Mouse (Mus musculus) heart, adult 11 months (tissue): Measurements from ENCODE around the gene Ltbp4.
A peak's percentile ranks its signal among the peaks of the same experiment; 100 is the strongest.

Source experiments
- DNase-seq: peaks from one replicate; pipeline ENCODE4 v3.0.0; 2022

Ltbp4 gene

DNA sequence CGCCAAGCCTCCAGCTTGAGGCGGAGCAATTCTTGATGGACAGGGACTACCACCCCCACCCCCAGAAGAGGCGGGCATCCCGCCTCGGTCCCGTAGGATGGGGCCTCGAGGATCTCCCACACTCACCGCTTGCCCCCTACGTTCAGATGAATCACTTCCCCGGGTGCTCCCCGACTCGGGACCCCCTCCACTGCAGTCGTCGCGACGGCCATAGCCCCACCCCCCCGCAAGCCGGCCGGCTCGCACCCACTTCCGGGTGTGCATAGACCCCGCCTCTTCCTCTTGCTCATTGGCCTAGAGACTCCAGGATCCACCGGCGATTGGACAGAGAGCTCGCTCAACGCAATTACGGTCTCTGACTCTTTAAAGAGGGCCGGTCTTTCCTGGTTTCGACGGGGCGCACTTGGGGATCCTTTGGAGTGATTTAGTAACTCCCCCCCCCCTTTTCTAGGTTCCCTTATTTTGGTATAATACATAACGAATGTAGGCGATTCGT, 18.3 kb upstream of the Ltbp4 start, which contains the start of gene Shkbp1:
Shkbp1 (minus strand) TSS at position 275 of the 496 bp plus-strand sequence.
- peak; percentile 100 for DNase-seq

DNA sequence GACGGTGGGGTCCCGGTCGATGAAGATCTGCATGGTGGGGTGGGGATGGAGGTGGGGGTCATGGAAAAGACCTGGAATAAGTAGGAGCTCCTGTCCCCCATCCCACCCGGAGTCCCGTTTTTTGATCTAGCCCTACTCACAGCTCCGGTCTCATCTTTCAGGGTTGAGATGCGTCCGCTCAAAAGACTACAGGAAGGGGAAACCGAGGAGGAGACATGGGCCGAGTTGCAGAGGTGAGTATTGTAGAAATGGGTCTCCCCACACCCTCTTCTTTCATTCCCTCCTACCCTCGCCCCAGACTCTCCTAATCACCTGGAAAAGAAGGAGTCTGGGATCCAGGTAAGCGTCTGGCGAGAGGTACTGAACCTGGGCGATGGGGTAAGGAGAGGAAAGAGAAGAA, 17.8 kb upstream of the Ltbp4 start:
- peak; percentile 85 for DNase-seq

DNA sequence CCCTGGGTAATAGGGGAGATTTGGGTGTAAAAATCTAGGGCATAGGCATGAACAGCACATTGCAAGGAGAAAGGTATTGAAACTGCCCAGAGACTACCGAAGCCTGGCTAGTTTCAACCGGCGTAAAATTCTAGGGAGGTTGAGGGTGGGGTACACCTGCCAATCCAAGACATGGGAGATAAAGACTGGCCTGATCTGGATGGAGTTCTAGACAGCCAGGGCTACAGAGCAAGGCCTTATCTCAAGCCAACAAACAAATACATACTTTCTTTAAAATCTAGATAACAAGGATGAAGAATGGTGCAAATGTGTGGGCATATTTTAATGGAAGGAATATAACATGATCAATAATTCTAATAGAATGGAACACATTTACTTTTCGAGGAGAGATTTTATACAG, 17.3 kb upstream of the Ltbp4 start:
- DNase-seq, result peak; percentile 82

DNA sequence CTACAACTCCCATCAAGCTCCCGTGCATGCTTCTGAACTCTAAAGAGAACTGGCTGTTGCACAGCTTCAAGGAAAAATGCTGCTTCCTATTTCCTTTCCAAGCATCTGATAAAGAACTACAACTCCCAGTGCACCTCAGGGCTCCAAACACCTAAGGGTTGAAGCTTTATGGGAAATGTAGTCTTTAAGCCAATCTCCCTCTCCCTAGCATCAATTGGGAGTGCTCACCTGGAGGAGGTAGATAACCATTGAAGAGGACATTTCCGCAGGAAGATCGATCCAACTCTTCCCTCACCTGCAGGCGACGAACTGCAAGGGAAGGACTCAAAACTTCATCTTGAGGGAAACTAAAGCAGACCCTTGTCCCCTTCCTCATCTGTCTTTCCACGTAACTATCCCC, 16.7 kb upstream of the Ltbp4 start:
- DNase-seq, result peak; percentile 95

DNA sequence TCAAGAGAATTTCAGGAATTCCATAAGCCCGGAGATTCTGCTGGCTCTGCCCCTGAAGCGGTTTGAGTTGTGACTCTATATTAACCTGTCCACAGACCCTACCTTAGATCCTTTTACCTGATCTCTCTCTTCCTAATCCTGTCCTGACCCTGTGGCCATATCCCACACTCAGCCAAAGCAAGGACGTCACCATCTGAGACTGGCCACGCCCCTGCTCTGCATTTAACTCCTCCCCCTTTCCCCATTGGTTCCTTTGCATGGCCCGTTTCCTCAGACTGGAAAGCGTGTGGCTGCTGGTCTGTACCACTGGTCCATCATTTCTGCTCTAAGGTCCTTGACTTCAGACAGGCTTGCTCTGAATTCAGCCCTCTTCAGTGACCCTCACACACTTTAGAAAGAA, 8.0 kb upstream of the Ltbp4 start:
- DNase-seq, result no peak

DNA sequence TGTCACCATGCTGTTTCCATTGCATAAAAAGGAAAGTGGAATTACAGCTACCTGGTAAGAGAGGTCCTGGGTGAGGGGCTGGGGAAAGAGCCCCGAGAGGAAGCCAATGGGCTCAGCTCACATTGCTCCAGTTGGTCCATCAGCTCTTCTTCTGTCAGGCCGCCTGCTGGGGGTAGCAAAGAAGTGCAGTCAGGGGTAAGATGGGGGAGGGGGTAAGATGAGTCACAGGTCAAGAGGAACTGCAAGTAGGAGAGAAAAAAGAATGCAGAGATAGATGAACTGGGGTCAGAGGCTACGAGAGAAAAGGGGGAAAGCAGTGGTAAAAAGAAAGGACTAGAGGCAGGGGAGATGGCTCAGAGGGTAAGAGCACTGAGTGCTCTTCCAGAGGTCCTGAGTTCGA, 5.1 kb upstream of the Ltbp4 start:
- DNase-seq, result no peak

DNA sequence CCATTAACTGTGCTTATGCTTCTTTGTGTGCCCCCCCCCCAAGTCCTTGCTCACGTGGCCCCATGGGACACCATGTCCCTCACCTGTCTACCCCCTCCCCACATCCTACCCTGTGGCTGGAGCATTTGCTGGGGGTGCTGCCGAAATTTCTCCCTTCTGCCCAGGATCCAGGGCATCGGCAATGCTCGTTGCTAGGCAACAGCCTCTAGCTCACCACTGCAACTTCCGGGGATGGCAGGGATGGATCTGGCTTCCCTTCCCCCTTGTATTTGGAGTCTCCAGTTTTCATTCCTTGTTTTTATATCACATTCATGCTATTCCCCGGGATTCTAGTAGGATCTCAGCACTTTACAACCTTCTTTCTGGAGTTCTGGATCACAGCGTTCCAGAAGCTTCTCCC, 2.0 kb upstream of the Ltbp4 start:
- DNase-seq, result no peak

DNA sequence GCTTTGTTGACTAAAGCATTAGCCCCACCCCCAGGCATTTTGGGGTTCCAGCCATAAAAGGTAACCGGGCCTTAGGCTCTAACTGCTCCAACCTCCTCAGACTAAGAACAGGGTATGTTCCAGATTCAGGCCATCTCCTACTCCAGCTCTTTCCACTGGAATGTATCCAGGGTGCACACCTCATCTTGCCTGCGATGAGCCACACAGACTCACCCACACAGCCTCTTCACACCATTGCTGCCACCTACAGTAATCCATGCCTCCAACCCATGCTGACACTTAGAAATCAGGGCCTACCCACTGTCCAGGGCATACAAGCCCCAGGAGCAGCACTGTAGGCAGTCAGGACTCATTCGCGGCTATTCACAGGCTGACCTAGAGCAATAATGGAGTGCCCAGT, 1.6 kb upstream of the Ltbp4 start:
- DNase-seq, result no peak

DNA sequence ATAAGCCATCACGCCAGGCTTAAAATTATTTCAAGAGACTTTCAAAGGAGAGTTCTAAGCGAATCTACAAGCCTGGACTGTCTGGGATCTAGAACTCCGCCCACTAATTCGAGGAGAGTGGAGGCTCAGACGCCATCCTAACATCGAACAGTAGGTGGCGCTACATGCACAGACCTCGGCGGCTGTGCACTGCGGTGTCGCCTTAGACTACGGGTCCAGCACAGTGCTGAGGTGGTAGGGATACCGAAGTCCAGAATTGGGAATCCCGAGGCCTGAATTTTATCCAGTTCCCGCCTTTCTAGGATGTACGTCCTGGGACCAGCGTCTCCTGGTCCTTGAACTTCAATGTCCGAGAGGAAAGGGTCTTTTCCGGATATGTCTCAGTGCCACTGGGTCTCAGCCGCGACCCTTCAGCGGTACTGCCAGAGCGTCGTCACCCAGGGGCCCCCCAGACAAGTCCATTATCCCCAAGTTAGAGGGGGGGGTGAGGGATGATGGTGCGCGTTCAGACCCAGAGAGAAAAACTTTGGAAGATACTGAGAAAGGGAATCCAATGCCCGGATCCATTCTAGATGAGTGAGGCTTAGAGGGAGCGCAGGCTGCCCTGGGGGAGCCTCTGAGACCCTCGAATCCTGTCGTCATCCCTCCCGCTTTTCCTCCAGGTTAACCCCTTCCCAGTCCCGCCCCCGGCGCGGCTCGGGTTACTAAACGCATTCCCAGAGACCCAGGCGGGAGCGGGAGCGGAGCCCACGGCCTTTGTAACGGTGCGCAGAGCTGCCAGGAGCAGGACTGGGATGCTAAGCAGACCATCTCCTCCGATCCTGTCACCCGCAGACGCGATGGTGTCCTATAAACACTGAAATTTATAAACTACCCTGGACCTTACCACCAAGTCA, 1.3 kb downstream of the Ltbp4 start:
- DNase-seq, result peak; percentile 99

DNA sequence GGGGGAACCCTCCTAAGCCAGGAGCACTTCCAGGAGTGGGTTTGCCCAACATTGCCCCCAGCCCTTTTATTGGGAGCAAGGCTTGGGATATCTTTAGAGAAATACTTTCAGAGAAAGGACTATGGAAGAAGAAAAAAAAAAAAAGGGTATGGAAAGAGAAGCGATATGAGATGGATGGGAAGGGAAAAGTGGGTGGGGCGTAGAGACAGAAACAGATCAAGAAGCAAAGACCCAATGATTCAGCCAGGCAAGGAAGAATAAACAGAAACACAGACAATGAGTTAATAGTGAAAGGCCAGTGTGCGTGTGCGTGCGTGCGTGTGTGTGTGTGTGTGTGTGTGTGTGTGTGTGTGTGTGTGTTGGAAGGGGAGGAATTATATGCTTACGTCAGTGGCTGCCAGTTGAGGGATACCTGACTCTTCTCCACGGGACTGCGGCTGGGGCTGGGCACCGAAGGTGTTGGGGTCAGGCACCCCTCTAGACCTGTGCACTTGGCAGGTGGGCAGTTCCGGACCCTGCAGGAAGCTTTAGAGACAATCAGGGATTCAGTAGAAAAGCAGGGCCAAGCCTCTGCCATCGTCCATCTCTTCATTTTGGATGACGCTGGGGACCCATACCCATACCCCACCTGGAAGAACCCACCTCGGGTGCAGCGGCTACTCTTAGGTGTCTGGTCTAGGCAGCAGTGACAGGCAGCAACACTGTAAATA, 2.3 kb downstream of the Ltbp4 start:
- peak; percentile 95 for DNase-seq

DNA sequence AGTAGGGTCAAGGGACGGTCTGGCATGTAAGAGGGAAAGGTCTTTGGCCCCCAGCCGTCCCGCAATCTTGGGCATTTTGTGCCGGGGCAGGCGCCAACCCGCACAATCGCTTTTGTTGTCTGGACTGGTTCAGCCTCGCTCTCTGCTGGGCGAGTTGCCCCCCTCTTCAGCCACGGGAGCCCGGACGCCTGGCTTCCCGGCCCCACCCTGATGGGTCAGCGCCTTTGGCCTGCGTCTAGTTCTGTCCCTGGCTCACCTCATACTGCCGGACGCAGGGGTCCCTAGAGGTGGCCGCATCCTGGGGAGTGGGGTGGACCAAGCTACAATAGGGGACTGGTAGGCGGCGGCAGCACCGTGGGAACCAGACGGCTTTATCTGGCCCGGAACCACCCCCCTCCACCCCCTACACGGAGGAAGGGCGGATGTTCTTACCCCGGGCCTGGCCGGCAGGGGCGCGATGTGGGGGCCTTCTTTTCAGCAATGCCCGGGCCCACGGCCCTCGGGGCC, 3.0 kb downstream of the Ltbp4 start:
- peak; percentile 99 for DNase-seq

DNA sequence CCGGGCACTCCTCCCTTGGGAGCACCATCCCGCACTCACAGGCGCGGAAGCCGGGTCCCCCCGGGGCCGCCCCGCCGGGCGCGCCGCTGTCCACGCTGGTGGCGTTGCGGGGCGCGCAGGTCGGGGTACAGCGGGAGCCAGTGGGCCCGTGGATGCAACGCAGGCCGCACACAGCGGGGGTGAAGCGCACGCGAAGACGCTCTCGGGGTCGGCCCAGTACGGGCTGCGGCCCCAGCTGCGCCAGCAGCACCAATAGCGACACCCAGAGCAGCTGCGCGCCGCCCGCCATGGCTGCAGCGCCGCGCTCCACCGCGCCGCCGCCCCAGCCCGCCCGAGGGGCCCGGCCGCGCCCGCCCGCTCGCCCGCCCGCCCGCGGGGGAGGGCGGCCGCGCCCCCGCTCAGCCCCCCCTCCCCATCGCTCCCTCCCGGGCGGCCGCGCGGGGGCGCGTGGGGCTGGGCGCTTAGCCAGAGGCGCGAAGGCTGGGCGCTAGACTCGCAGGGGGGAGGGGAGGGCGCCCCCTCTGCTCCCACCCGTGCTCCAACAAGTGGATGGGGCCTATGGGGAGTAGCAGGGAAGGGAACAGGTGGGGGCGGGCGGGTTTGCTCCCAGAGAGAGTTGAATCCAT, 4.1 kb downstream of the Ltbp4 start:
- peak; percentile 98 for DNase-seq

DNA sequence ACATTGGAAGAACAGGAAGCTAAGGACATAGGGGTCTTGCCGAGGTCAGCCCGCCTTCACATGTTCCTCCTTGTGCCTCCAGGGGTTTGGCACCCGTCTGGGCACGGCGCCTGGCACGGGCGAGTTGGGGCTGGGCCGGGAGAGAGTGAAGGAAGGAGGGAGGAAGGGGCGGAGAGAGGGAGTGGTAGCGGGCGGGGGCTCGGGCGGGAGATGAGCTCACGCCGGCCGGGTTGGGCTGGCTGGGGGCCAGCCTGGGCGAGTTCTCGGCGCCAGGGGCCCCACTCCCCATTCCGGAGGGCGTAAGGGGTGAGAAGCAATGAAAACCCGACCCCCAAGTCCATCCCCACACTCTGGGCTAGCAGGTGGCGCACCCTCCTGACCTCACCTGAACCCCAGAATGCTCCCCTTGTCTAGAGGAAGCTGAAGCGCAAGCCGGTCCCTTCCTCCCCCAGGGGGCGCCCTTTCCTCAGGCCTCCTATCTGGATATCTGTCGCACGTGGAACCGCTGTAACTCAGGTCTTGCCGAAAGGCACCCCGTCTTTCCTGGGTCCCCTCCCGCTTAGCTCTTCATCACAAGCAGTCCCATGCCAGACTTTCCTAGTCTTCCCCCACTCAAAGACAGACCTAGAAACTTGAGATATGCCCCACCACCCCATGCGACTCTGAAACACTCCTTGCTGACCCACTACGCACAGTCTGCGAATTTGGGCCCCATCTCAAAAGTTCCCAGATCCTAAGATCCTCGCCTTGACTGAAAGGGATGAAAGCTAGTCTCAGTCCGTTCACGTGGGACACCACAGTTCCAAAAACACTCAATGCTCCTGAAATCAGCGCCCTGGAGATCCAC, 4.9 kb downstream of the Ltbp4 start:
- DNase-seq, result peak; percentile 99

DNA sequence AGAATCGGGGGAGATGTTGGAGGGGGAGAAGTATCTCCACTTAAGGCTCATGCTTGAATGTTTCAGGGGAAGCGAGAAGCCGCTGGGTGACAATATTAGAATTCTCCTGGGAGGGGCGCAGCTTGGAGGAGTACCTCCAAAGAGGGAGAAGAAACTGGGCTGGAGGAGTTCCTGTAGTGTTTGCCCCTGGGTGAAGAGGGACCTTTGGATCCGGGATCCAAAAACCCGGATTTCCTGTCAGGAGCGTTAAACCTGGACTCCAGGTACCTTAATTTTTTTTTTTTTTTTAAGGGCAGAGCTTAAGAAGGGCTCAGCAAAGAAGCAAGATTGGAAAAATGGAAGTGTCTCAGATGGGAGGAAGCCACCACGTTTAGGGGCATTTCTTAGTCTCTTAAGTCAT, 5.6 kb downstream of the Ltbp4 start:
- DNase-seq, result no peak

DNA sequence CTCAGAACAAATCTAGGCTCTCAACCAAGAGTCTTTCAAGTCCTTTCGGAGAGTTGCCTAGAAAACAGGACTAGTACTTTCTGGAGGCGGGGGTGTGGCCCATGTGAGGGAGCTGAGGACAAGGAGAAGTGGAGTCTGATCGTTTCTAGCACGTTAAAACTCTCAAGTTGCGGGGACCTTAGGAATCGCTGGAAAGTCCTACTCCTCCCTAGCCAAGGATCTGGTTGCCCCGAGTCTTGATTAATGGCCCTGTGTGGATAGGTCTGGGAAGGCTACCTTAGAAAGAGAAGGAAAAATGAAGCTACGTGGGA, 6.0 kb downstream of the Ltbp4 start:
- DNase-seq, result no peak

DNA sequence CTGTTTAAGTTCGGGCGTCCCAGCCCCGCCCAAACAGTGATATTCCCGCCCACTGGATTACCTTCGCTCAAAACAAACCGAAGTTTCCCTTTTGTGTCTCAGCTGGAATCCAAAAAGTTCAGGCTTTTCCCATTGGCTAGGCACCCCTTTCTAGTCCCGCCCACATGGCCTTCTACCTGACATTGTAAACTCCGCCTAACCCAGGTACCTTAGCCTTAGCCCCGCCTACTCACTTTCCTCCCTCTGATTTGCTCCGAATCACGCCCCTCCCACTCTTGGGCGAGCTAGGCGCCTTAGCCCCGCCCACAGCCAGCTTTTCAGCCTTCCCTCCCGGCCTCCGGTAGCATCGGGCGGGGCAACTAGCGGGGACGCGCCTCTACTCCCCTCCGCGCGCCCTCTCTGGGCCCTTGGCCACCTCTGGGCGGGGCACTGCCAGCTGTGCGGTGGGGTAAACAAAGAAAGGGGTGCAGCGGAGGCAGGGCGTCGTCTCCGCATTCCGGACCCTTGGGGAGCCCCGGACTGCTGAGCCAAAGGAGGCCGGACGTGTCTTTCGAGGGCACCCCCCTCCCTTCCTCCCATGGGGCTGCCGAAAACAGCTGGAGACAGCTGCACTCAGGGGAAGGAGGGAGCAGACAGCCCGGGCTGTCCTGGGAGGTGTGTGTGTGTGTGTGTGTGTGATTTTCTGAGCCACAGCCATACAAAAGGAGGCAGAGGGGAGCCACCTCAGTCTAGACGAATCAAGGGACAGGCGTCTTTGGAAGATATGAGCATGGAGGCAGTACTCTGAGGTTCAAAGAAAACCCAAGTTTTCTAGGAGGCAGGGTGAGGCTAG, 6.6 kb downstream of the Ltbp4 start:
- DNase-seq, result peak; percentile 100

DNA sequence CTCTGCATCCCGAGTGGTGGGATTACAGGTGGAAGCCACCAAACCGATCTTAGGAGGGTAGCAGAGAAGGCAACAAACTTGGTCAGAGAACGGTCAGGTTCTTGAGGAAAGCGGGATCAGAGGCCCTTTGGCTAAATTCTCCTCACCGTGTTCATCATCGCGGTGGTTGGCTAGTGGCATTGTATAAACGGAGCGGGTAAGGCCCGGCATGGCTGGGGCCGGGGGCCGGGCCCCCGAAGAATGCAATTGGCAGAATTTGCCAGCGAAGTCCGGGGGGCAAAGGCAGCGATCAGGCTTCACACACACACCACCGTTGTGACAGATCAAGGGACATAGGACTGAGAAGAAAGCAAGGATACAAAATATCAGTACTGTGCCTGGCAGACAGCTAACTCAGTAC, 7.5 kb downstream of the Ltbp4 start:
- peak; percentile 95 for DNase-seq

DNA sequence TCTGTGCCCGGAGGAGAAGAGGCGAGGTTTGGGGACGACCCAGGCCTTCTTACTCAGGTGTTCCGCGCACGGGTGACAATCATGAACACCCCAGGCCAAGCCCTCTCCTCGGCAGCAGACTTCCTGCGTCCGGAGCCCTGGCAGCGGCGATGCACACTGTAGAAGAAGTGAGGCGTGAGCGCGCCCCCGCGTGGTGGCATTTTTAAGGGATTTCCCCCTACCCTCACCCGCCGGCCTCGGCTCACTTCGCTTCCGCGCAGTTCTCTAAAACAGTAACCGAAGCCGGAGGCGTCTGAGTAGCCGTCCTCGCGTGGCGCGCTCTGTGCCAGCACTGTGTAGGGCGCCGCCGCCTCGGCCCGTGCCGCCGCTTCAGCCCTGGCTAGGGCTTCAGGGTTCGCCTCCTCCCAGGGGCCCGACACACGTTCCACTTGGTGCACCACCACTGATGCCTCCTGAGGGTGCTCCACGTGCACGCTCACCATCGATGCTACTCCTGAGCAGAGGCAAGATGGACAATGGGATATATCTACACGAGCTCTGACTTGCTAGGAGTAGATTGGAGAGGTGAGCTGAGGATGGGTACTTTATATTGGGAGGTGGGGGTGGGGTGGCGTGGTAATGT, 8.1 kb downstream of the Ltbp4 start:
- DNase-seq, result peak; percentile 98

DNA sequence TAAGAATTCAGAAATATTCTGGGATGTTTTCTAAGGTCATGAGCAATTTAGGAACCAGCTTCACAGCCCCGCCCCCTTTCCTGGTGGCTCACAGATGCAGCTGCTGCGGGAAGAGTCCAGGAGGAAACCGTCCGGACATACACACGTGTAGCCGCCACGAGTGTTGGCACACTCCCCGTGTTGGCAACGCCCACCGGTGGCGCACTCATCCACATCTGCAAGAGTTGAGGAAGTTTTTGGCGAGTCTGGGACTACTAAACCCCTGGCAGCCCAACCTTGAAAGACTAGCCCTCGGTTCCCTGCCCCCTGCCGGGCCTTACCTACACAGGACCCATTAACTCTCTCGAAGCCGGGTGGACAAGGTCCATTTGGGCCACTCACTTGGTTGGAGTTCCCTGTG, 8.8 kb downstream of the Ltbp4 start:
- peak; percentile 99 for DNase-seq

DNA sequence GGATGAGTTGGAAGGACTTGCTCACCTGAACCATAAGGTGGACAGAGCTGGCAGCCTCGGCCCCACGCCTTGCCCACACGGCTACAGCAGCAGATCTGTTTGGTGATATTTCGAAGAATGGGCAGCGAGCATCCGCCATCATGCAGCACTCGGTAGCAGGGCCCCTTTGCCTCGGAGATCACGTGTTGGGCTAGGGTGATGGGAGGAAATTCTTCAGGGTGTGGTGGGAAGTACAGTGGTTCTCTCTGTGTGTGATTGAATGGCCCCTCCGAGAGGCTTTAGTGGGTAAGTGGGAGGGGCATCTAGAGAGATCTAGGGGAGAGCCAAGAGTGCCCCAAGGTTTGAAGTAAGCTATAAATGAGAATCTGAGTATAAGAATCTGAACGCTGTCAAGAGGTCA, 9.3 kb downstream of the Ltbp4 start:
- peak; percentile 97 for DNase-seq

DNA sequence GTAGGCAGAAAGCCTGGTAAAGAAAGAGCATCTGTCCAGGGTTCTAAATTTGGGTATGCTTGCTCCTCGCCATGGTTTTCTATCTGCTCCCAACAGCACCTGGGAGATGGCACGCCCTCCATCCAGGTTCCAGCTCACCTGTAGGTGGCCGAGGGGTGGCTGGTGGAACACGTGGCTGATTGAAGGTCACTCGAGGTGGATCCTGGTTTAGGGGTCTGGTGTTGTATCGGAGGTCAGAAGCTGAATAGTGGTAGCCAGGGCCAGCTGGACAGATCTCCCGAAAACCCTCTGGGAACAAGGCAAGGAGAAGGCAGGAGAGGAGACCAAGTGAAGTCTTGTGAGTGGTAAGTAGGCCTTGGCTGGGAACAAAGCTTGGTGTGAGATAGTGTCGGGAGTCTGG, 10.0 kb downstream of the Ltbp4 start:
- peak; percentile 94 for DNase-seq
